Mouse (Mus musculus) thymus, adult 2 months (tissue): ENCODE measurements around the gene Il1rap. TPM values are rescaled to one million over a fixed set of nuclear protein-coding genes. Genes with fewer than 3 reads are reported as not detected.
A peak's percentile ranks its signal among the peaks of the same experiment; 100 is the strongest.

Source experiments
- DNase-seq: peaks from one replicate; pipeline ENCODE4 v3.0.0; 2021
- H3K27ac ChIP-seq: fragments of 200-500 bp; 2 replicates; pipeline ENCODE4 v1.5.1; 2012; ENCODE audit warnings: low read length, control low read depth; ENCODE audit not compliant: control insufficient read depth, insufficient read depth
- H3K27me3 ChIP-seq: fragments of 200-500 bp; 2 replicates; pipeline ENCODE4 v1.6.1; 2012; ENCODE audit warnings: mild to moderate bottlenecking, low read length, moderate library complexity, mixed read lengths; ENCODE audit not compliant: control insufficient read depth, insufficient read depth
- H3K36me3 ChIP-seq: fragments of 200-500 bp; 2 replicates; pipeline ENCODE4 v1.6.1; 2012; ENCODE audit warnings: mild to moderate bottlenecking, low read length, moderate library complexity; ENCODE audit not compliant: control insufficient read depth, insufficient read depth
- H3K4me1 ChIP-seq: fragments of 200-500 bp; replicated peaks from 2 replicates; pipeline ENCODE4 v1.6.1; 2012; ENCODE audit warnings: low read length; ENCODE audit not compliant: control insufficient read depth, insufficient read depth
- H3K4me3 ChIP-seq: fragments of 200-500 bp; 2 replicates; pipeline ENCODE4 v1.5.1; 2012; ENCODE audit warnings: mild to moderate bottlenecking, low read length, control low read depth, moderate library complexity; ENCODE audit not compliant: control insufficient read depth, insufficient read depth
- CTCF ChIP-seq: fragments of 200-500 bp; IDR thresholded peaks from 2 replicates; pipeline ENCODE4 v1.5.1; 2012; ENCODE audit warnings: mild to moderate bottlenecking, control low read depth, low read length, moderate library complexity, borderline replicate concordance; ENCODE audit not compliant: control insufficient read depth, poor library complexity, insufficient read depth; ENCODE audit errors: extremely low read depth
- POLR2A ChIP-seq: fragments of 200-500 bp; IDR thresholded peaks from 2 replicates; pipeline ENCODE4 v1.6.1; 2012; ENCODE audit warnings: mild to moderate bottlenecking, low read length, control low read depth, moderate library complexity; ENCODE audit not compliant: control insufficient read depth, poor library complexity, insufficient read depth; ENCODE audit errors: extremely low read depth
- WGBS: fragments of 180-500 bp; shearing (Covaris S2); methylation state at CpG from one replicate; pipeline ENCODE4 v1.1.7; 2018; 5-methylcytosine and 5-hydroxymethylcytosine counted together
- polyA plus RNA-seq: library from polyadenylated mRNA; depleted of rRNA; stranded (reverse); fragments of >200 nt; gene quantifications from 2 replicates; pipeline ENCODE4 v1.2.3, GENCODE M21; 2012

The Il1rap gene
- polyA plus RNA-seq, 1 experiment, result 3.6 TPM

DNA sequence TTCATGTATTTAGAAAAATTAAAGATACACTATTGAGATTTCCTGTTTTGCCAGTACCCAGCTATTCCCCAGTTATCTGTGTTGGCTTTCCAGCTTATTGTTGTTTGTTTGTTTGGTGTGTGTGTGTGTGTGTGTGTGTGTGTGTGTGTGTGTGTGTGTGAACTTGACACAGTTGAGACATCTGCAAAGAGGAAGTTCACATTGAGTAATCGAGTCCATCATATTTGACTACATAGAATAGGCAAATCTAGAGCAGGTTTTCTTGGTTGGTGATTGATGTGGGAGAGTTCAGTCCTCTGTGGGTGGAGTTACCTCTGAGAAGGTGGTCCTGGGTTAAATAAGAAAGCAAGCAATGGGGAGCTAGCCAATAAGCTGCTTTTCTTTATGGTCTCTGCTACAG is 22.7 kb upstream of the Il1rap start:
- WGBS, result 29% methylated on average over 1 of the region's 1 CpGs
- Histone ChIP-seq H3K27me3 (no peaks in the 10 kb centered on the region), H3K36me3 (no peaks in the 10 kb centered on the region), H3K4me1 (no peaks in the 10 kb centered on the region), H3K27ac (no peak overlapping the region), H3K4me3 (no peak overlapping the region)
- no peak for DNase-seq
- TF ChIP-seq CTCF (no peak), POLR2A (no peak)

DNA sequence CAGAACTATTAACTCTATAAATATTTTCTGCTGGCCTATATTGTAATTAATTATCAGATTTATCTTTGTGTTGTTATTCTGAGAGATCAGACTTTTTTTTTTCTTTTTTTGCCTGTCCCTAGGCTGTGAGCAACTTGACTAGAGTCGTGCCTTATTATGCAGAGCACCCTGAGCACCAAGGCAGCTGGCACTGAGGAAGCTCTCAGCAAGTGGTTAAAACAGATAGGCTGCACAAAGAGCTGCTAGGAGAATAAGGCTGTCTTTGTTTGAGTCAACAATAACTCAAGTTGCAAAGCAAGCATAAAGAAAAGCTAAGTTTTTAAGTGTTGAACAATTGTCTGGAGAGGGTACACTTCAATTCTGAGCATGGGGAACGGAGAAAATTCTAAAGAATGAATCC is 19.8 kb upstream of the Il1rap start:
- TF ChIP-seq CTCF (no peak), POLR2A (no peak)
- DNase-seq, result no peak
- H3K4me1 ChIP-seq, result no peaks in the 10 kb centered on the region
- H3K27me3 ChIP-seq, result no peaks in the 10 kb centered on the region
- H3K27ac ChIP-seq, result no peak overlapping the region
- 75% methylated on average over 2 of the region's 2 CpGs for WGBS
- H3K36me3 ChIP-seq, result no peaks in the 10 kb centered on the region
- H3K4me3 ChIP-seq, result no peak overlapping the region

DNA sequence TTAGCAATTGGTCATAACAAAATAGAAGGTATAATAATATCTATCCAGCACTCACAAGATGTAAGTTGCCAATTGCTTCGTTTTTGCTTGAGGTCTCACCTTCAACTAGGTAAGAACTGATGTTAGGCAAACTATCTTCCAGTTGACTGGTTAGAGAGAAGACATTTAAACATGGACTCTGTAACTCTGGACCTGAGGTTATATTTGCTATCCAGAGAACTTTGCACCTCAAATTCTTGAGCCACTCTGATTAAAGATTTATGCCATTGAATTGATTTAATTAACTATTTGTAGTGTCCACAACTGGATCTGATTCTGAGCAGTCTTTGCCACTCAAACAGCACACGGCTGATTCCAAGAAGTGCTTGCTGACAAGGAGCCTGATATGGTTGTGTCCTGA is 18.7 kb upstream of the Il1rap start:
- Histone ChIP-seq H3K36me3 (no peaks in the 10 kb centered on the region), H3K4me3 (no peak overlapping the region), H3K4me1 (no peaks in the 10 kb centered on the region), H3K27ac (no peak overlapping the region), H3K27me3 (no peaks in the 10 kb centered on the region)
- no peak for DNase-seq
- TF ChIP-seq CTCF (no peak), POLR2A (no peak)
- WGBS, result 90% methylated on average over 2 of the region's 2 CpGs

DNA sequence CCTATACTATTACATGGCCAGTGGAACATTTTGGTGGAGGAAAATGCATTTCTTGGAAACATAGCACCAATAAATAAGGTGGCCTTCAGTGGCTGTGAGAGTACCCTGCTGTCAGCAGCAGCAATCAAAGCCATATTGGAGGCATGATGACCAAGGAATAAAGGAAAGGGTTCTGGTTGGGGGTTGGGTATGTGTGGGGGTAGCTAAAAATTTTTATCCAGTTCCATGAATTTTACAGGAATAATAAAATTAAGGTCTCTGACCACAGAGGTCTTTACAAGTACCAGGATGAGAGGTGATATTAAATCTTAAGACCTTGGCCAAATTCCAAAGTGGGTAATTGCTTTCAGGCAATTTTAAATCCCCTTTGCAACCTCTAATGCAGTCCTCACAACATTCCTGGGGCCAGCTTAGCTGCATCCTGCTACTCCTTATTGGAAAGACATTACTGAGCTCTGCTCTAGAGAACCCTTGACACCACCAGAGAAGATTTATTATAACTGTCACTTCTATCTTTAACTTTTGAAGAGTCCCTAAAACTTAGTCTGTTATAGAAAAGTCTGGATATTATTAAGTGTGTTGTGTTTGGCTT is 12.0 kb upstream of the Il1rap start:
- TF ChIP-seq CTCF (no peak), POLR2A (no peak)
- no peak overlapping the region for H3K27ac ChIP-seq
- DNase-seq, result no peak
- no peaks in the 10 kb centered on the region for H3K36me3 ChIP-seq
- H3K4me1 ChIP-seq, result no peaks in the 10 kb centered on the region
- H3K4me3 ChIP-seq, result no peak overlapping the region
- H3K27me3 ChIP-seq, result no peaks in the 10 kb centered on the region

DNA sequence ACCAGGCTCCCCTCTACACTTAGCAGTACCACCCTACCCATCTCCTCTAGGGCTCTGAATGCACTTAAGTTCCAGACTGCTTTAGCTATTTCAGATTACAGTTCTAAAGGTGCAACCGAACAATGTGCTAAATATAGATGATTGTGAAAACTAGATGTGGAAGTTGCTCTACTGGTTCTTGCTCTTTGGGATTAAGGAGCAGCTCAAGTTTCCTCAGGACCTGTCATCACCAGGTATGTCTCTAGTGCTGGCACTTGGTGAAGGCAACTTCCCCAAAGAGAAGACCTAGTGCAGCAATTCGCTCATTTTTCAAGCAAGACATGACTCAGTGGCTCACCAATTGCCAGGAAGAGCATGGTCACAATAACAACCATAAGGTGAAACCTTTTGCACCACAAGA is 9.7 kb upstream of the Il1rap start:
- no peak overlapping the region for H3K4me3 ChIP-seq
- 86% methylated on average over 2 of the region's 2 CpGs for WGBS
- no peaks in the 10 kb centered on the region for H3K27me3 ChIP-seq
- DNase-seq, result no peak
- no peaks in the 10 kb centered on the region for H3K36me3 ChIP-seq
- TF ChIP-seq POLR2A (no peak), CTCF (no peak)
- H3K4me1 ChIP-seq, result no peaks in the 10 kb centered on the region
- no peak overlapping the region for H3K27ac ChIP-seq

DNA sequence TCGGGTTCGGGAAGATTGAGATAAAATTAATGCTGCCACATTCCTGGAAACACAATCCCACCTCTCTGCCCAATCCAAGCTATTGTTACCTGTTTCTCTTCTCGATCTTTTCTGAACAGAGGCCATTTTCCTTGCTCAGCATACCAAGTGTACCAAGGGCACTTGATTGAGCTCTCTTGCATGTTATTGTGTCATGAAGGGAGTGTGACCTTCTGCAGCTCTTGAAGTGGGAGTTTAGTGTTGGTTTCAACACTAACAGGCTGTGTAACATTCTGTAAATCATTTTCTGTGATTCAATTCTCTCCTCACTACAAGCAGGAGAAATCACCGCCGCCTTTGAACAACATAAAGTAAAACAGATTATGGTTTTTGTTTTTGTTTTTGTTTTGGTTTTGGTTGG is 7.3 kb upstream of the Il1rap start:
- no peak for DNase-seq
- TF ChIP-seq POLR2A (no peak), CTCF (no peak)
- H3K4me1 ChIP-seq, result no peaks in the 10 kb centered on the region
- 95% methylated on average over 5 of the region's 5 CpGs for WGBS
- no peak overlapping the region for H3K27ac ChIP-seq
- H3K4me3 ChIP-seq, result no peak overlapping the region
- no peaks in the 10 kb centered on the region for H3K36me3 ChIP-seq
- no peaks in the 10 kb centered on the region for H3K27me3 ChIP-seq

DNA sequence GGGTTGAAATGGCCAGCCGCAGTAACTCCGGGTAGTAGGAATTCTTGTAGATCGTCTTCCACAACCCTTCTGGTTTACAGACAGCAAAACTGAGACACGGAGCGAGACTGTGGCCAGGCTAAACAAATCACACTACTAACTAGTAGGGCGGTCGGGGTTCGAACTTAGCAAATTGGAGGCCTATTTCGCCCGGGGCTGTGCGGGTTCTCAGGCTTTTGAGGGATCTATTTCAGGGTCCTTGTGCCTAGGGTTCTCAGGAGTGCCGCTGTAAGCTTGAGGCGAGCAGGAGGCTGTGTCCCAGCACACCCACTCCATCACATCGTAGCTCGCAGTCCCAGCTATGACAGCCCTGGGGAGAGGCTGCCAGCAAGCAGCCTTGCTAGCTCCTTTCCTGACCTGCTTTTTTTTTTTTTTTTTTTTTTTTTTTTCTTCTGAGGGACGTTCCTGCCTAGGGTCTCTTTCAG is 441 bp downstream of the Il1rap start:
- peaks cover 10% of the 10 kb centered on the region for H3K4me1 ChIP-seq
- DNase-seq, result no peak
- no peak overlapping the region for H3K27ac ChIP-seq
- peak overlapping the region; percentile 85 for H3K4me3 ChIP-seq
- no peaks in the 10 kb centered on the region for H3K36me3 ChIP-seq
- WGBS, result under 1% methylated on average over 16 of the region's 16 CpGs
- no peaks in the 10 kb centered on the region for H3K27me3 ChIP-seq
- TF ChIP-seq POLR2A (no peak), CTCF (no peak)
